Mouse (Mus musculus): ENCODE measurements at regions not wholly inside any gene's neighbourhood (a gene's known extent, or its start where the extent isn't known, plus 50 kb on each side); places are given as distances from the start of the nearest gene placed in this dataset.

DNA sequence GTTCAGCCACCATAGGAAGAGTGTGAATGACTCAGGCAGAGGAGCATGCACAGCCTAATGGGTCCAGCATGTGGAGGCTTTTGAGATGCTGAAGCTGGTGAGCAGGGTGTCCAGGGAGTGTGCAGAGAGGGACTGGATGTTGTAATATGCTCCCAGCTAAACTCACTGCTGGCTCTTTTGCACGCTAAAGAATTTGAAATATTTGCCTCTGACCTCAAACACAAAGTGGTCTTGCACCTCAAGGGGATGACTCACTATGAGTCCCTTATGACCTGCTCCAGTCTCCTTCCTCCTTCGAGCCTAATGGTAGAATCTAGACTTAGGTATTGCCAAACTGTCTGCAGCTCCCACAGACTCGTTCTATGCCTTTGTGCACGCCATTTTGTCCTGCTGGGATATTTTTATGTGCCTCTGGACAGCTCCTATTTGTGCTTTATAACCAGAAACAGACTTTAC lies 55.0 kb upstream of the Slit3 start:
- no peaks in the 10 kb centered on the region for H3K36me3 ChIP-seq (ENCODE audit: control insufficient read depth, insufficient read depth, low read length)
- no peaks in the 10 kb centered on the region for H3K4me1 ChIP-seq (ENCODE audit: control insufficient read depth, insufficient read depth, low read length)
- no peak overlapping the region for H3K9ac ChIP-seq (replicated peaks; ENCODE audit: low read length)
- H3K4me2 ChIP-seq (ENCODE audit: low read length): no peak overlapping the region
- H3K4me3 ChIP-seq (replicated peaks; ENCODE audit: low read depth, low read length): no peak overlapping the region
- no peak overlapping the region for H3K27ac ChIP-seq (replicated peaks; ENCODE audit: low read depth, low read length)
- no peaks in the 10 kb centered on the region for H3K27me3 ChIP-seq (ENCODE audit: control insufficient read depth, insufficient read depth, low read length)
- 74% methylated on average over 4 of the region's 4 CpGs for WGBS
- DNase-seq (no peak), ATAC-seq (ENCODE audit: low FRiP score, low TSS enrichment) (no peak)
- H3K9me3 ChIP-seq (ENCODE audit: control insufficient read depth, low read length): no peaks in the 10 kb centered on the region

GRCm38 (mm10) chr11:35057791-35058190 lies 63.2 kb upstream of the Slit3 start:
- H3K27ac ChIP-seq (replicated peaks; ENCODE audit: low read depth, low read length): no peak overlapping the region
- no peaks in the 10 kb centered on the region for H3K4me1 ChIP-seq (ENCODE audit: control insufficient read depth, insufficient read depth, low read length)
- H3K4me2 ChIP-seq (ENCODE audit: low read length): no peak overlapping the region
- no peak overlapping the region for H3K4me3 ChIP-seq (replicated peaks; ENCODE audit: low read depth, low read length)
- WGBS: 85% methylated on average over 6 of the region's 6 CpGs
- H3K9me3 ChIP-seq (ENCODE audit: control insufficient read depth, low read length): no peaks in the 10 kb centered on the region
- H3K9ac ChIP-seq (replicated peaks; ENCODE audit: low read length): no peak overlapping the region
- ATAC-seq (ENCODE audit: low FRiP score, low TSS enrichment) (no peak), DNase-seq (no peak)
- no peaks in the 10 kb centered on the region for H3K27me3 ChIP-seq (ENCODE audit: control insufficient read depth, insufficient read depth, low read length)
- no peaks in the 10 kb centered on the region for H3K36me3 ChIP-seq (ENCODE audit: control insufficient read depth, insufficient read depth, low read length)

DNA sequence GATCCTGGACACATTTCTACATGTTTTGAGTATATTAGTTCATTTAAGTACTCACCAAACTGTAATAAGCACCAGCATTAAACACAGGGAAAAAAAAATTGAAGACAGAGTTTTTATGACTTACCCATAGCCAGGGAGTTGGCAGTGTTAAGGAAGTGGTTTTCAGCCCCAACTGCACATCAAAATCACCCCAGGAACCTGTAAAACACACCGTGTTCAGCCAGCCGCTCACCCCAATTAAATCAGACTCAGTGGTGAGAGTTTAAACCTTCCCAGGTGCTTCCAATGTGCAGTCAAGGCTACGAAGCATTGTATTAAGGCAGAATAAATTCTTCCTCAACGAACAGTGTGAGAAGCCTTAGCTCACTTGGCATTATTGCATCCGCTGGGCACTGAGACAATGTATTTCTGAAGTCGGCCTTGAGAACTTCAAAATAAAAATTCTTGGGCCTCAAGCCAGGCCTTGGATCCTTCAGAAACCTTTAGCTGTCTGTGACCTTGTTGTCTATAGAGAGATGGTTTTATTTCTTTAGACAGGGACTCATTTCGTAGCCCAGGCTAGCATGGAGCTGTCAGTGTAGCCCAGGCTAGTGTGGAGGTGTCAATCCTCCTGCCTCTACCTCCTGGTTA lies 65.4 kb upstream of the Slit3 start:
- Histone ChIP-seq H3K4me2 (ENCODE audit: low read length) (no peak overlapping the region), H3K27me3 (ENCODE audit: control insufficient read depth, insufficient read depth, low read length) (no peaks in the 10 kb centered on the region), H3K9me3 (ENCODE audit: control insufficient read depth, low read length) (no peaks in the 10 kb centered on the region), H3K4me3 (replicated peaks; ENCODE audit: low read depth, low read length) (no peak overlapping the region), H3K4me1 (ENCODE audit: control insufficient read depth, insufficient read depth, low read length) (no peaks in the 10 kb centered on the region), H3K9ac (replicated peaks; ENCODE audit: low read length) (no peak overlapping the region), H3K27ac (replicated peaks; ENCODE audit: low read depth, low read length) (no peak overlapping the region), H3K36me3 (ENCODE audit: control insufficient read depth, insufficient read depth, low read length) (no peaks in the 10 kb centered on the region)
- ATAC-seq (ENCODE audit: low FRiP score, low TSS enrichment): no peak
- 86% methylated on average over 7 of the region's 7 CpGs for WGBS
- no peak for DNase-seq

- Histone ChIP-seq H3K9me3 (ENCODE audit: control insufficient read depth, low read length) (no peaks in the 10 kb centered on the region), H3K4me3 (replicated peaks; ENCODE audit: low read depth, low read length) (no peak overlapping the region), H3K27ac (replicated peaks; ENCODE audit: low read depth, low read length) (no peak overlapping the region), H3K36me3 (ENCODE audit: control insufficient read depth, insufficient read depth, low read length) (no peaks in the 10 kb centered on the region), H3K9ac (replicated peaks; ENCODE audit: low read length) (no peak overlapping the region), H3K4me2 (ENCODE audit: low read length) (no peak overlapping the region), H3K27me3 (ENCODE audit: control insufficient read depth, insufficient read depth, low read length) (no peaks in the 10 kb centered on the region), H3K4me1 (ENCODE audit: control insufficient read depth, insufficient read depth, low read length) (no peaks in the 10 kb centered on the region)
- DNase-seq: no peak
- 88% methylated on average over 2 of the region's 2 CpGs for WGBS
- ATAC-seq (ENCODE audit: low FRiP score, low TSS enrichment): no peak
Measured at GRCm38 (mm10) chr11:35053613-35053950, 67.4 kb upstream of the Slit3 start.

- H3K4me1 ChIP-seq (ENCODE audit: control insufficient read depth, insufficient read depth, low read length): no peaks in the 10 kb centered on the region
- DNase-seq: no peak
- WGBS: 91% methylated on average over 4 of the region's 4 CpGs
- no peak overlapping the region for H3K27ac ChIP-seq (replicated peaks; ENCODE audit: low read depth, low read length)
- no peaks in the 10 kb centered on the region for H3K36me3 ChIP-seq (ENCODE audit: control insufficient read depth, insufficient read depth, low read length)
- no peaks in the 10 kb centered on the region for H3K27me3 ChIP-seq (ENCODE audit: control insufficient read depth, insufficient read depth, low read length)
- no peak for ATAC-seq (ENCODE audit: low FRiP score, low TSS enrichment)
- no peaks in the 10 kb centered on the region for H3K9me3 ChIP-seq (ENCODE audit: control insufficient read depth, low read length)
- no peak overlapping the region for H3K9ac ChIP-seq (replicated peaks; ENCODE audit: low read length)
- no peak overlapping the region for H3K4me3 ChIP-seq (replicated peaks; ENCODE audit: low read depth, low read length)
- H3K4me2 ChIP-seq (ENCODE audit: low read length): no peak overlapping the region
Measured at GRCm38 (mm10) chr11:35052856-35053612, 68.0 kb upstream of the Slit3 start.

GRCm38 (mm10) chr11:35049663-35050215 lies 71.3 kb upstream of the Slit3 start:
- H3K4me2 ChIP-seq (ENCODE audit: low read length): no peak overlapping the region
- no peaks in the 10 kb centered on the region for H3K4me1 ChIP-seq (ENCODE audit: control insufficient read depth, insufficient read depth, low read length)
- H3K36me3 ChIP-seq (ENCODE audit: control insufficient read depth, insufficient read depth, low read length): no peaks in the 10 kb centered on the region
- no peak for ATAC-seq (ENCODE audit: low FRiP score, low TSS enrichment)
- no peak for DNase-seq
- no peak overlapping the region for H3K27ac ChIP-seq (replicated peaks; ENCODE audit: low read depth, low read length)
- no peaks in the 10 kb centered on the region for H3K27me3 ChIP-seq (ENCODE audit: control insufficient read depth, insufficient read depth, low read length)
- H3K4me3 ChIP-seq (replicated peaks; ENCODE audit: low read depth, low read length): no peak overlapping the region
- H3K9ac ChIP-seq (replicated peaks; ENCODE audit: low read length): no peak overlapping the region
- WGBS: 81% methylated on average over 8 of the region's 8 CpGs
- no peaks in the 10 kb centered on the region for H3K9me3 ChIP-seq (ENCODE audit: control insufficient read depth, low read length)

- Histone ChIP-seq H3K27me3 (ENCODE audit: control insufficient read depth, insufficient read depth, low read length) (no peaks in the 10 kb centered on the region), H3K27ac (replicated peaks; ENCODE audit: low read depth, low read length) (no peak overlapping the region), H3K4me2 (ENCODE audit: low read length) (no peak overlapping the region), H3K4me1 (ENCODE audit: control insufficient read depth, insufficient read depth, low read length) (no peaks in the 10 kb centered on the region), H3K4me3 (replicated peaks; ENCODE audit: low read depth, low read length) (no peak overlapping the region), H3K9me3 (ENCODE audit: control insufficient read depth, low read length) (no peaks in the 10 kb centered on the region), H3K36me3 (ENCODE audit: control insufficient read depth, insufficient read depth, low read length) (no peaks in the 10 kb centered on the region), H3K9ac (replicated peaks; ENCODE audit: low read length) (no peak overlapping the region)
- WGBS: 76% methylated on average over 1 of the region's 1 CpGs
- no peak for ATAC-seq (ENCODE audit: low FRiP score, low TSS enrichment)
- DNase-seq: no peak
Measured at GRCm38 (mm10) chr11:35044659-35045058, 76.4 kb upstream of the Slit3 start.

DNA sequence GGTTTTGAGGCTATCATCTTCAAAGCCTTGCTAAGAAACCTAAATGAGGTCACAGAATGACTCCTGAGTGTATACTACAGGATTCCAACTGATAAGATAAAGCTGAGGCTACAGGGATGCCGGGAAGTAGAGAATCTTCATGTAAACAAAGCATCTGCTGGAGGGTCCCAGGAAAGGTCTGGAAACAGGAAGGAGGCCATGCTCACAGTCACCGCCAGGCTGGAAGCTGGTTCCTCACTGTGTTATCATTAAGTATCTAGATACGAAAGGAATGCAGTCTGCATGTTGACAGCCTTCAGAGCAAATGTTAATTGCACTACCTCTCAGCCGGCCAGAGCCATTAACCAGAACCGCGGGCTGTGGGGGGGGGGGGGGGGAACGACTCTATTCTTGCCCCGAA lies 96.6 kb upstream of the Slit3 start:
- Histone ChIP-seq H3K9me3 (ENCODE audit: control insufficient read depth, low read length) (no peaks in the 10 kb centered on the region), H3K27ac (replicated peaks; ENCODE audit: low read depth, low read length) (no peak overlapping the region), H3K9ac (replicated peaks; ENCODE audit: low read length) (no peak overlapping the region), H3K27me3 (ENCODE audit: control insufficient read depth, insufficient read depth, low read length) (no peaks in the 10 kb centered on the region), H3K36me3 (ENCODE audit: control insufficient read depth, insufficient read depth, low read length) (no peaks in the 10 kb centered on the region), H3K4me2 (ENCODE audit: low read length) (no peak overlapping the region), H3K4me1 (ENCODE audit: control insufficient read depth, insufficient read depth, low read length) (no peaks in the 10 kb centered on the region), H3K4me3 (replicated peaks; ENCODE audit: low read depth, low read length) (no peak overlapping the region)
- 68% methylated on average over 8 of the region's 8 CpGs for WGBS
- ATAC-seq (ENCODE audit: low FRiP score, low TSS enrichment): no peak
- DNase-seq: no peak

GRCm38 (mm10) chr11:35023813-35024212 lies 97.2 kb upstream of the Slit3 start:
- WGBS: 94% methylated on average over 4 of the region's 4 CpGs
- ATAC-seq (ENCODE audit: low FRiP score, low TSS enrichment): no peak

More at GRCm38 (mm10) chr11:35023813-35024212, 97.2 kb upstream of the Slit3 start:
- H3K4me2 ChIP-seq (ENCODE audit: low read length): no peak overlapping the region
- H3K9me3 ChIP-seq (ENCODE audit: control insufficient read depth, low read length): no peaks in the 10 kb centered on the region
- H3K4me1 ChIP-seq (ENCODE audit: control insufficient read depth, insufficient read depth, low read length): no peaks in the 10 kb centered on the region
- no peaks in the 10 kb centered on the region for H3K36me3 ChIP-seq (ENCODE audit: control insufficient read depth, insufficient read depth, low read length)
- DNase-seq: no peak
- no peak overlapping the region for H3K4me3 ChIP-seq (replicated peaks; ENCODE audit: low read depth, low read length)
- H3K27ac ChIP-seq (replicated peaks; ENCODE audit: low read depth, low read length): no peak overlapping the region
- H3K9ac ChIP-seq (replicated peaks; ENCODE audit: low read length): no peak overlapping the region
- H3K27me3 ChIP-seq (ENCODE audit: control insufficient read depth, insufficient read depth, low read length): no peaks in the 10 kb centered on the region

Measured in midbrain, embryonic 14.5 days (tissue).